Comparison of ENCODE assay signal across 10 mouse cellular contexts in genomic region chr12:108960225-108960624, GRCm38 (mm10).
A peak's percentile ranks its signal among the peaks of the same experiment; 100 is the strongest.
DNase-seq lines count a peak whose midpoint lies in the region; ATAC-seq lines count a peak whose summit lies in the region.
"Had no signal": no experiment of that assay in that cellular context is flagged by ENCODE, and none has a peak within 500 bp of the region (broad histone marks: within the 10 kb centered on the region; RNA-seq: fewer than 3 reads in every experiment).

No protein-coding gene starts in this region.

- no peak overlapping the region for H3K4me3 ChIP-seq in kidney, embryonic 14.5 days (ENCODE audit: low read length)
- H3K4me3 ChIP-seq in hindbrain, embryonic 16.5 days (ENCODE audit: low read length): no peak overlapping the region
- H3K4me3 ChIP-seq: stomach, embryonic 15.5 days had no signal

- DNase-seq in kidney, adult 11 months: peak; percentile 79
- peak; percentile 46 for DNase-seq in brain, embryonic 18.5 days (ENCODE audit: low read depth, low spot score)
- peak; percentile 68 for DNase-seq in gastrocnemius, adult 18-20 months (ENCODE audit: low spot score)
- peak; percentile 28 for DNase-seq in lung, postnatal 25 days (ENCODE audit: low spot score)
- no peak for DNase-seq in thymus, adult 18-20 months

- no peaks in the 10 kb centered on the region for H3K36me3 ChIP-seq in kidney, embryonic 14.5 days (ENCODE audit: control insufficient read depth, insufficient read depth, low read length)
- H3K36me3 ChIP-seq in hindbrain, embryonic 16.5 days (ENCODE audit: control insufficient read depth, insufficient read depth, low read length): no peaks in the 10 kb centered on the region
- H3K36me3 ChIP-seq: limb, embryonic 12.5 days; stomach, embryonic 15.5 days had no signal

- H3K4me1 ChIP-seq in kidney, embryonic 14.5 days (ENCODE audit: control insufficient read depth, insufficient read depth, low read length): peaks cover 8% of the 10 kb centered on the region; the same call in 1 of the 2 replicates
- peaks cover 35% of the 10 kb centered on the region for H3K4me1 ChIP-seq in hindbrain, embryonic 16.5 days (ENCODE audit: control insufficient read depth, insufficient read depth, low read depth, low read length)

- no peak overlapping the region for H3K4me2 ChIP-seq in kidney, embryonic 14.5 days (replicated peaks; ENCODE audit: low read depth, low read length)
- no peak overlapping the region for H3K4me2 ChIP-seq in hindbrain, embryonic 16.5 days (ENCODE audit: low read length)

- no peak overlapping the region for H3K9ac ChIP-seq in kidney, embryonic 14.5 days (ENCODE audit: low read depth, low read length)
- no peak overlapping the region for H3K9ac ChIP-seq in hindbrain, embryonic 16.5 days (ENCODE audit: low read depth, low read length)
- H3K9ac ChIP-seq: stomach, embryonic 15.5 days had no signal

- no peaks in the 10 kb centered on the region for H3K9me3 ChIP-seq in kidney, embryonic 14.5 days (ENCODE audit: control insufficient read depth, low read length)
- H3K9me3 ChIP-seq in hindbrain, embryonic 16.5 days (ENCODE audit: control insufficient read depth, low read length): no peaks in the 10 kb centered on the region
- H3K9me3 ChIP-seq: limb, embryonic 12.5 days; stomach, embryonic 15.5 days had no signal

- 47% methylated on average over 10 of the region's 10 CpGs for WGBS in kidney, embryonic 14.5 days
- 25% methylated on average over 10 of the region's 10 CpGs for WGBS in hindbrain, embryonic 16.5 days

- no peak for ATAC-seq in kidney, embryonic 14.5 days (ENCODE audit: low FRiP score, low TSS enrichment)
- ATAC-seq in hindbrain, embryonic 16.5 days: peak; percentile 82
- no peak for ATAC-seq in megakaryocyte progenitor cell, adult 5-6 weeks (replicated peaks; ENCODE audit: poor library complexity)

- no peak overlapping the region for H3K27ac ChIP-seq in kidney, embryonic 14.5 days (ENCODE audit: low read depth, low read length)
- H3K27ac ChIP-seq in hindbrain, embryonic 16.5 days (ENCODE audit: low read depth, low read length): no peak overlapping the region
- H3K27ac ChIP-seq: limb, embryonic 12.5 days; stomach, embryonic 15.5 days had no signal

- no peaks in the 10 kb centered on the region for H3K27me3 ChIP-seq in kidney, embryonic 14.5 days (ENCODE audit: control insufficient read depth, insufficient read depth, low read length)
- H3K27me3 ChIP-seq in hindbrain, embryonic 16.5 days (replicated peaks; ENCODE audit: control insufficient read depth, insufficient read depth, low read length): peaks cover 6% of the 10 kb centered on the region
- H3K27me3 ChIP-seq: stomach, embryonic 15.5 days had no signal

Comparison
In these comparisons a context has a peak if more than half of its experiments do, and no peak if none do; other contexts are left out.
1. DNase-seq: peak in kidney, adult 11 months (single experiment), brain, embryonic 18.5 days (single experiment), gastrocnemius, adult 18-20 months (single experiment) and lung, postnatal 25 days (single experiment); none in thymus, adult 18-20 months (0 of 2).